Mouse (Mus musculus) embryonic facial prominence, embryonic 15.5 days (tissue): ENCODE measurements at regions not wholly inside any gene's neighbourhood (a gene's known extent, or its start where the extent isn't known, plus 50 kb on each side); places are given as distances from the start of the nearest gene placed in this dataset.

Source experiments
- ATAC-seq: fragments of 200-750 bp; cut with Nextera tagmentation; 2 replicates; pipeline ENCODE4 v1.8.0; 2017; ENCODE audit warnings: low read depth, moderate TSS enrichment; ENCODE audit not compliant: insufficient number of reproducible peaks, low FRiP score, low TSS enrichment
- H3K27ac ChIP-seq: fragments of 300-500 bp; sonication (generic); replicated peaks from 2 replicates; pipeline ENCODE4 v1.5.1; 2015; ENCODE audit warnings: mild to moderate bottlenecking, inconsistent platforms
- H3K27me3 ChIP-seq: fragments of 300-500 bp; sonication (generic); 2 replicates; pipeline ENCODE4 v1.6.1; 2015; ENCODE audit warnings: inconsistent platforms
- H3K36me3 ChIP-seq: fragments of 300-500 bp; sonication (generic); 2 replicates; pipeline ENCODE4 v1.6.1; 2015; ENCODE audit warnings: mild to moderate bottlenecking, inconsistent platforms
- H3K4me1 ChIP-seq: fragments of 300-500 bp; sonication (generic); 2 replicates; pipeline ENCODE4 v1.6.1; 2015; ENCODE audit warnings: inconsistent platforms
- H3K4me2 ChIP-seq: fragments of 300-500 bp; sonication (generic); replicated peaks from 2 replicates; pipeline ENCODE4 v1.6.1; 2015; ENCODE audit warnings: mild to moderate bottlenecking, inconsistent platforms
- H3K4me3 ChIP-seq: fragments of 300-500 bp; sonication (generic); replicated peaks from 2 replicates; pipeline ENCODE4 v1.5.1; 2015; ENCODE audit warnings: mild to moderate bottlenecking, inconsistent platforms
- H3K9ac ChIP-seq: fragments of 300-500 bp; sonication (generic); 2 replicates; pipeline ENCODE4 v1.6.1; 2015; ENCODE audit warnings: inconsistent platforms
- H3K9me3 ChIP-seq: fragments of 300-500 bp; sonication (generic); replicated peaks from 2 replicates; pipeline ENCODE4 v1.6.1; 2016; ENCODE audit warnings: inconsistent platforms
- WGBS: fragments of 180-500 bp; shearing (Covaris S2); methylation state at CpG from one replicate; pipeline ENCODE4 v1.1.7; 2015; 5-methylcytosine and 5-hydroxymethylcytosine counted together

- WGBS: 65% methylated on average over 2 of the region's 2 CpGs
- no peak for ATAC-seq
- H3K4me3 ChIP-seq: no peak overlapping the region
- H3K9me3 ChIP-seq: no peaks in the 10 kb centered on the region
- H3K36me3 ChIP-seq: no peaks in the 10 kb centered on the region
- H3K27me3 ChIP-seq: no peaks in the 10 kb centered on the region
- no peak overlapping the region for H3K4me2 ChIP-seq
- no peak overlapping the region for H3K27ac ChIP-seq
- no peak overlapping the region for H3K9ac ChIP-seq
- no peaks in the 10 kb centered on the region for H3K4me1 ChIP-seq
Observed at GRCm38 (mm10) chr12:10658826-10659225, 268.3 kb downstream of the Rdh14 start.

- Histone ChIP-seq H3K36me3 (no peaks in the 10 kb centered on the region), H3K4me3 (no peak overlapping the region), H3K27ac (no peak overlapping the region), H3K27me3 (no peaks in the 10 kb centered on the region), H3K9ac (no peak overlapping the region), H3K4me1 (no peaks in the 10 kb centered on the region), H3K4me2 (no peak overlapping the region), H3K9me3 (no peaks in the 10 kb centered on the region)
- ATAC-seq: no peak
- 73% methylated on average over 4 of the region's 4 CpGs for whole genome bisulfite sequencing
Observed at GRCm38 (mm10) chr12:10686747-10687146, 296.2 kb downstream of the Rdh14 start.
